Mouse (Mus musculus) liver (tissue): Measurements from ENCODE around the gene Ube2cbp.

Source experiments
- DNase-seq: peaks from one replicate; pipeline ENCODE4 v3.0.0-alpha.2; 2020; ENCODE audit warnings: mixed read lengths

Ube2cbp gene

GRCm38 (mm10) chr9:86419366-86419765, 45.4 kb downstream of the Ube2cbp start:
- no peak for DNase-seq

- no peak for DNase-seq
These were observed 46.8 kb downstream of the Ube2cbp start for GRCm38 (mm10) chr9:86417971-86418370.

GRCm38 (mm10) chr9:86395785-86396184, 69.0 kb downstream of the Ube2cbp start:
- DNase-seq: peak; percentile 11

- no peak for DNase-seq
These were observed 69.7 kb downstream of the Ube2cbp start for GRCm38 (mm10) chr9:86395012-86395411.

- DNase-seq: no peak
These were observed 71.0 kb downstream of the Ube2cbp start for GRCm38 (mm10) chr9:86393586-86394272.

- no peak for DNase-seq
These were observed 73.3 kb downstream of the Ube2cbp start for GRCm38 (mm10) chr9:86391467-86391866.

GRCm38 (mm10) chr9:86390713-86391112, 74.0 kb downstream of the Ube2cbp start:
- no peak for DNase-seq

GRCm38 (mm10) chr9:86388538-86388937, 76.2 kb downstream of the Ube2cbp start:
- no peak for DNase-seq

- no peak for DNase-seq
These were observed 87.8 kb downstream of the Ube2cbp start for GRCm38 (mm10) chr9:86376923-86377322.

GRCm38 (mm10) chr9:86372783-86373567, 91.8 kb downstream of the Ube2cbp start:
- DNase-seq: no peak

GRCm38 (mm10) chr9:86369208-86369607, 95.5 kb downstream of the Ube2cbp start:
- DNase-seq: no peak

GRCm38 (mm10) chr9:86360536-86360935, 104.2 kb downstream of the Ube2cbp start:
- peak; percentile 4 for DNase-seq

GRCm38 (mm10) chr9:86355851-86356250, 108.9 kb downstream of the Ube2cbp start:
- no peak for DNase-seq

GRCm38 (mm10) chr9:86351491-86351890, 113.3 kb downstream of the Ube2cbp start:
- DNase-seq: no peak

GRCm38 (mm10) chr9:86336792-86337191, 128.0 kb downstream of the Ube2cbp start:
- DNase-seq: no peak

- DNase-seq: no peak
These were observed 128.4 kb downstream of the Ube2cbp start for GRCm38 (mm10) chr9:86336361-86336760.

GRCm38 (mm10) chr9:86335588-86335987, 129.2 kb downstream of the Ube2cbp start:
- no peak for DNase-seq

GRCm38 (mm10) chr9:86334357-86334756, 130.4 kb downstream of the Ube2cbp start:
- DNase-seq: no peak

- no peak for DNase-seq
These were observed 134.2 kb downstream of the Ube2cbp start for GRCm38 (mm10) chr9:86330591-86330990.

- no peak for DNase-seq
These were observed 136.5 kb downstream of the Ube2cbp start for GRCm38 (mm10) chr9:86328270-86328669.

GRCm38 (mm10) chr9:86327341-86327740, 137.4 kb downstream of the Ube2cbp start:
- DNase-seq: no peak

GRCm38 (mm10) chr9:86324772-86325171, 140.0 kb downstream of the Ube2cbp start:
- no peak for DNase-seq

GRCm38 (mm10) chr9:86319516-86320140, 145.1 kb downstream of the Ube2cbp start:
- no peak for DNase-seq

- no peak for DNase-seq
These were observed 149.1 kb downstream of the Ube2cbp start for GRCm38 (mm10) chr9:86315700-86316099.
